Mouse (Mus musculus): ENCODE results near the gene Tomm40.
A peak's percentile ranks its signal among the peaks of the same experiment; 100 is the strongest.
"Not testable (repeated sequence)": the region's sequence is repeated elsewhere in the genome, so short reads cannot be mapped to it uniquely, and the experiment has no call there.

The Tomm40 gene

DNA sequence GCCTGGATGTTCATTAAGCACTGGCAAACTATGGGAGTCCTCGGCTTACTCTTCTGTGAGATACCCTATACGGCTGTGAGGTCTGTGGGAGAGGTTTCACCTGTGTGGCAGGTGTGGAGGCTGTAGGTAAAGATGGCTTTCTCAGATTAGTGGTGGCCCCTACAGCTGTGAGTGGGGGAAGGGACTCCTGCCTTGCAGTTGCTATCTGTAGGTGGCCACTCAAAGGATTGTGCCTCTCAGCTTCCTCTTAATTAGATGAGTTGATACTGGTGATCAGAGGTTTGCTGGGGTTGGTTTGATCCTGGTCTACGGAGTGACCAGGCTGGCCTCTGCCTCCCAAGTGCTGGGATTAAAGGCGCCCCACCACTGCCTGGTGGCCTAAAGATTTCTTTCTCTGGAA is 10.8 kb downstream of the Tomm40 start:
- no peak for DNase-seq (ENCODE audit: low spot score)

GRCm38 (mm10) chr7:19702859-19703555 is 12.2 kb downstream of the Tomm40 start:
- no peak for DNase-seq (ENCODE audit: low spot score)

DNA sequence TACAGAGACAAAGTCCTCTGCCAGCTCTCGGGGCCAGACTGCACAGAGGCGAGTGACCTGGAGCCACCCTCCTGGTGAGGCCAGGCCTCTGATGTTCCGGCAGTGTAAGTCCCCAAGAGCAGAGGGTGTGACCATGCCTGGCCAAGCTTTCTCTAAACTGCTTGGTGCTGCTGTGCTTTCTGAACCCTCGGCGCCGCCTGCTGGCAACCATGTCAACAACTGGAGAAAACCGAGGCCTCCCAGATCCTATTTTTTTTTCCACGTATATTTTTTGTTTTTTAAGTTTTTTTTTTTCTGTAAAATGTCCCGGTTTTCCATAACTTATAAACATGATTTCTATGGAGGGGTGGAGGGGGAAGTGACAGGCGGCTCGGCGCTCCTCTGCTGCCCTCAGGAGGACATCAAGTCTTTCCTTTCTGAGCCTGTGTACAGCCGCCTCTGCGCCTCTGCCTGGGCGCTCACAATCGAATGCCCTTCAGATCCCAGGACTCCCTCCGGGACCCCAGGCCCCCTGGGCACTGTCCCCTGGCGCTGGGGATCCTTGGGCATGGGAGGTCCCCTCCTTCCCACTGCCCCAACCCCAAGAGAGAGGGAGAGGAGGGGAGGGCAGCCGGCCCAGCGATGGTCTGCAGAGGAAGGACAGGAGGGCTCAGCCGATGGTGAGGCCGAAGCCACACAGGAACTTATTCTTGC is 14.0 kb downstream of the Tomm40 start:
- peak; percentile 75 for DNase-seq (ENCODE audit: low spot score)

GRCm38 (mm10) chr7:19700299-19701068 is 14.8 kb downstream of the Tomm40 start:
- no peak for DNase-seq (ENCODE audit: low spot score)

DNA sequence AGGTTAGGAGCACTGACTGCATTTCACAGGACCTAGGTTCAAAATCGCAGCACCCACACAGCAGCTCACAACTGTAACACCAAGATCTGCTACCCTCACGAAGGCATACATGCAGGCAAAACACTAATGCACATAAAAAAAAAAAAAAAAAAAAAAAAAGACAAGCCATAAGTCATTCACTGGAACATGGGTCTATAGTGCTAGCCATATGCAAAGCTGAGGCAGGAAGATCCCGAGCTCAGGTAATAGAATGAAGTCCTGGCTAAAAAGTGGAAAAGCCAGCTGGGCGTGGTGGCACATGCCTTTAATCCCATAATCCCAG is 15.4 kb downstream of the Tomm40 start:
- no peak for DNase-seq (ENCODE audit: low spot score)

- DNase-seq (ENCODE audit: low spot score) = peak; percentile 68
Measured at GRCm38 (mm10) chr7:19698907-19699826, 16.1 kb downstream of the Tomm40 start, which contains the start of gene Apoe. Gene Apoe, minus strand, starts transcription at chr7:19699188.

DNA sequence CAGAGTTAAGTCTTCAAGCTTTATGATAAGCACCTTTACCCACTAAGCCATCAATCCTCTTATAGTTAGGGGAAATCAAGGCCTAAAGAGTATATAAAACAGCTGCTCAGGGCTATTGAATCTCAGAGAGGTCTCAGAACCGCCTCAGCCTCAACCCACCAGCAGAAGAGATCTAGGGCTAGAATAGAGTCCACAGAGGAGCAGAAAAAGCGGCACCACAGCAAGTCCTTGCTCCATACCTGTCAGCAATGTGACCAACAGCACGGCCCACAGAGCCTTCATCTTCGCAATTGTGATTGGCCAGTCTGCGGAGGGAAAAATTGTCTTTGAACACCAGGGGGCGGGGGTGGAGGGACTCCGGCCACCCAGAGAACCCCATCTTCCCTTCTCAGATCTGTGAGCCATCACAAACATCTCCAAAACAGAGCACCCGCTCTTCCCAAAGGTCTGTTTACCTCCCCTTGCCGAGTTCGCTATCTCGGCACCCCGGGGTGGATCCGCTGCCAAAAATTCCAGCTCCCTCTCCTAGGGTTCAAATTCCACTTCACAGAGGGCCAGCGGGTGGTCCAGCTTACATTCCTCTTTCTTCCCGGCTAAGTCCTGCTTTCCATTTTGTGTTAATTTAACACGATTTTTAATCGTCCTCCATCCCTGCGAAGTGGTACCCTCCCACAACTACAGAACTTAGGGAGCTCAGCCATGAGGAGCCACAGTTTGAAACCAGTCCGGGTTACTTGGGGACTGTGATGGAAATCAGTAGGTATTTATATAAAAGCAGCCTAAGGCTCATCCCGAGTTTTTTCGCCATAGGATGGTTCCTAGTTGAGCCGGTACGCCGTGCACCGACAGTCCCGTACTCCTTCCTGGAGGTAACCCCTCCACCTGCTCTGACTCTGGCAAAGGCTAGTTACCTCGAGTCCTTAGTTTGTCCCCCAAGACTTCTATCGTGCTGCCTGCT is 17.0 kb downstream of the Tomm40 start:
- DNase-seq (ENCODE audit: low spot score) = peak; percentile 39

GRCm38 (mm10) chr7:19696336-19696873 is 18.8 kb downstream of the Tomm40 start:
- DNase-seq (ENCODE audit: low spot score) = no peak

- DNase-seq (ENCODE audit: low spot score) = no peak
Measured at GRCm38 (mm10) chr7:19695881-19696280, 19.4 kb downstream of the Tomm40 start.

DNA sequence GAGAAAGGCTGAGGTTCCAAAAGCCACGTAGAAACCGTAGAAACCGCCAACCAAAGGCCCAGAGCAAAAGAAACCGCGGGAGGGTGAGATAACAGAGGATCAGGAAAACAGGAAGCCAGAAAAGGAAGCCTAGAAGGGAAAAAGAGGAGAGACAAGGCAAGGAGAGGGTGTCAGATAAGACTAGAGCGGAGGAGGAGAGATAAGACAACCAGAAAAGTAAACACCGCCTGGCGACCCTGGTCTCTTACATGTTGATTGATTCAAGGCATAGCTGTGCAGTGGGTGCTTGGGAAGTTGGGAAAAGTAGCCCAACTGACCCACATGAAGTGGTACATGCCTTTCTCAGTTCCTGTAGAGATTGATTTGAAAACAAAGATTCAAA is 20.0 kb downstream of the Tomm40 start:
- DNase-seq (ENCODE audit: low spot score) = no peak

DNA sequence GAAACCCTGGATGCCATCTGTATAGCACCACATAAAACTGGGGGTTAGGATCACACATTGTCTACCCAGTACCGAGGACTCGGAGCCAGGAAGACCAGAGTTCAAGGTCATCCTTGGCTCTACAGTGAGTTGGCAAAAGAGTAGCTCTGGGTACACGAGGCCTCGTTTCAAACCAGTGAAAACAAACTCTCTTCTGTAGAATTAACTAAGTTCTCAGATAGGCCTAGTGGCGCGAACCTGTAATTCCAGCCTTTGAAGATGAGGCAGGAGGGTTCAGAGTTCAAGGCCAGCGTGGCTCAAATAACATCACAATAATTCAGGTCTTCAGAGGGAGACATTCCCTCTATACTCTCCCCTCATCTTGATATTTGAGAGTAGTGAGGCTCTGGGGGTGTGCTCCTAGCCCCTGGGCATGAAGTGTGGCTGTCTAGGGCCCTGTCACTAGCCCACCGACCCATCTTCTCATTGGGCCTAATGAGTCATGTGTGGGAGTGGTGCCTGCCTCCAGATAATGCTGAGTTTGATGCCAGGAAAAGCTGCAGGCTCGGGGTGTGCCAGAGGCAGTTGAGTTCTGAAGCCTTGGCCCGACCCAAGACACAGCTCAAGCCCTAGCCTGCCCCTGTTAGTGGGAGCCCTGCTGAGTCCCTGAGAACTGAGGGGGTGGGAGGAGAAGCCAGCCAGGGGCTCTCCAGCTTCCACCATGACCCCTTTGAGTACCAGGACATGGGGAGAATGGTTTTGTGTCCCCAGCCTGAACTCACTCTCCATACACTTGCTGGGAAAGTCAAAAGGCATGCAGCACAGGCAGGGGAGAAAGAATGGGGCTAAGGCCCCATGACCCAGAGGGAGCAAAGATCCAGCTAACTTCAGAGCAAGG is 20.7 kb downstream of the Tomm40 start:
- no peak for DNase-seq (ENCODE audit: low spot score)

GRCm38 (mm10) chr7:19693421-19693820 is 21.8 kb downstream of the Tomm40 start:
- DNase-seq (ENCODE audit: low spot score) = peak; percentile 54

GRCm38 (mm10) chr7:19691873-19692865 is 23.1 kb downstream of the Tomm40 start, which contains the start of gene Apoc1:
Gene Apoc1, minus strand, starts transcription at chr7:19692660.
- peak; percentile 44 for DNase-seq (ENCODE audit: low spot score)

DNA sequence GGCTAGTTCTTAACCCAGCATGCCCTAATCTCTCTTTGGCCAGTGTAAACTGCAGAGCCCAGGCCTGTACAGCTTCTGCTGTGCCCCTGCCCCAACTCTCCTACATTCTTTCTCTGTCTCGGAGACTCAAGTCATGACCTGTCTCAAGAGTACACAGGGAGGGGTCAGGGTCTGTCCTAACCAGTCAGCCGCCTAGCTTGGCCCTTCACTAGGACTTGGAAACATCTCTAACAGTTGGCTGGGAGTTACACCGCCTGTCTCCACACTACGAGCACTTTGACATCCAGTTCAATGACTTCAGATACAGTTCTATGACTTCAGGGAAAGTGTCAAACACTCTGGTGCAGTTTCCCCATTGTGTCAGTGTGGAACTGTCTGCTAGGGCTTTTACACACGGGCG is 23.8 kb downstream of the Tomm40 start:
- DNase-seq (ENCODE audit: low spot score) = no peak

- DNase-seq (ENCODE audit: low spot score) = no peak
Measured at GRCm38 (mm10) chr7:19690845-19691244, 24.4 kb downstream of the Tomm40 start.

GRCm38 (mm10) chr7:19688611-19689010 is 26.6 kb downstream of the Tomm40 start:
- DNase-seq (ENCODE audit: low spot score) = no peak

DNA sequence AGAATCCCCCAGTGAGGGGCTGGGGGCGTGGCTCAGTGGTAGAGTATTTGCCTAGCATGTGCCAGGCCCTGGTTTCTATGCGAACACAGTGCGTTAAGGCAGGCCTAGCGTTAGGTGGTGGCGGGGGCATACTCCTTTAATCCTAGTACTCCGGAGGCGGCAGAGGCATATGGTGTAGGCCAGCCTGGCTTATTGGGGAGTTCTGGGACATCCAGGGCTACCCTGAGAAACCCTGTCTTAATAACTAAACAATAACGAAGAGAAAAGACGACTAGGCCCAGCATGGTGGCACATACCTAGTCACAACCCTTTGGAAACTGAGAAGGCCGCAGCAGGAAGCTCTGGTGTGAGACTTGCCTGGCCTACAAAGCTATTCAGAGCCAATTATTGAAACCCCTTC is 27.1 kb downstream of the Tomm40 start:
- no peak for DNase-seq (ENCODE audit: low spot score)

DNA sequence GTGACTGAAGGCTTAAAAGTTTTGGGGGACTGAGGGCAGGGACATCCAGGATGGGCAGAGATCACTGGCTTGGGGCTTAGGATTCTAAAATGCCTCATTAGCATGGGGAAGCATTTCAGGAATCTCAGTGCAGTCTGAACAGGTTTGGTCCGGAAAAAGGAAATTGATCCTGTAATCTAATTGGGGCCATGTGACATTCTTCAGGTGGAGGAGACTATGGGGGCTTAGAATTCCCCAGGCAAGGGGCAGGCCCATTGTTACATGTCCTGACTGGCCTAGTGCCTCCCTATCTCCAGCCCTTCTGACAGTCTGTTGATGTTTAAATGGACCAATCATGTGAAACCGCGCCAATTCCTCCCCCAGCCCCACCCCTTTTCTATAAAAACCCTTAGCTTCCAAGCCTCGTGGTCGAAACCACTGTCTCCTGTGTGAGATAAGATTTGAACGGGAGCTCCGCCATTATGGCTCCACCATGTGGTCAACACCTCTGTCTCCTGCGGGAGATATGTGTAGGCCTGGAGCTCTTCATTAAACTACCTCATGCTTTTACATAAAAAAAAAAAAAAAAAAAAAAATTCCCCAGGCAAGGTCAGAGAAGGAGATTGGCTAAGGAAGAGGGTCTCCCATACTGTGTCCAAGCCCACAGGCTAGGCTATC is 28.2 kb downstream of the Tomm40 start:
- DNase-seq (ENCODE audit: low spot score) = not testable (repeated sequence)

Data from ovary, postnatal 36 days (tissue).